Mouse (Mus musculus) neural tube, embryonic 10.5 days (tissue): ENCODE data around the gene Kalrn.

Source experiments
- DNase-seq: peaks from one replicate; pipeline ENCODE4 v3.0.0-alpha.2; 2017; ENCODE audit warnings: low spot score; ENCODE audit errors: extremely low spot score

The Kalrn gene

GRCm38 (mm10) chr16:34270681-34271080, 302.7 kb downstream of the Kalrn start:
- DNase-seq: no peak

GRCm38 (mm10) chr16:34269642-34270041, 303.7 kb downstream of the Kalrn start:
- DNase-seq: no peak

- no peak for DNase-seq
Observed at GRCm38 (mm10) chr16:34267751-34268150, 305.6 kb downstream of the Kalrn start.

GRCm38 (mm10) chr16:34264671-34265070, 308.7 kb downstream of the Kalrn start:
- DNase-seq: no peak

- no peak for DNase-seq
Observed at GRCm38 (mm10) chr16:34262731-34263460, 310.4 kb downstream of the Kalrn start.

GRCm38 (mm10) chr16:34260971-34261924, 312.1 kb downstream of the Kalrn start:
- DNase-seq: no peak

GRCm38 (mm10) chr16:34254646-34255022, 318.7 kb downstream of the Kalrn start:
- no peak for DNase-seq

GRCm38 (mm10) chr16:34254002-34254645, 319.2 kb downstream of the Kalrn start:
- no peak for DNase-seq

- no peak for DNase-seq
Observed at GRCm38 (mm10) chr16:34252670-34253069, 320.7 kb downstream of the Kalrn start.

- no peak for DNase-seq
Observed at GRCm38 (mm10) chr16:34248256-34248655, 325.1 kb downstream of the Kalrn start.

- DNase-seq: no peak
Observed at GRCm38 (mm10) chr16:34241936-34242729, 331.2 kb downstream of the Kalrn start.

GRCm38 (mm10) chr16:34239618-34240017, 333.7 kb downstream of the Kalrn start:
- DNase-seq: no peak

GRCm38 (mm10) chr16:34236898-34237611, 336.3 kb downstream of the Kalrn start:
- no peak for DNase-seq

GRCm38 (mm10) chr16:34235086-34235485, 338.2 kb downstream of the Kalrn start:
- DNase-seq: no peak

GRCm38 (mm10) chr16:34231952-34232351, 341.4 kb downstream of the Kalrn start:
- DNase-seq: no peak

GRCm38 (mm10) chr16:34231146-34231545, 342.2 kb downstream of the Kalrn start:
- no peak for DNase-seq

GRCm38 (mm10) chr16:34229350-34229749, 344.0 kb downstream of the Kalrn start:
- DNase-seq: no peak

GRCm38 (mm10) chr16:34228661-34229060, 344.7 kb downstream of the Kalrn start:
- no peak for DNase-seq

GRCm38 (mm10) chr16:34212160-34212559, 361.2 kb downstream of the Kalrn start:
- DNase-seq: no peak

- DNase-seq: no peak
Observed at GRCm38 (mm10) chr16:34211243-34211642, 362.1 kb downstream of the Kalrn start.
